Mouse (Mus musculus): ENCODE results near the gene Olfr94. TPM values are rescaled to one million over a fixed set of nuclear protein-coding genes. Genes with fewer than 3 reads are reported as not detected.

The Olfr94 gene
- polyA plus RNA-seq, 1 experiment: not detected

- no peak for DNase-seq
- H3K27ac ChIP-seq (ENCODE audit: control insufficient read depth, insufficient read depth, low read length): no peak overlapping the region
- H3K4me1 ChIP-seq (replicated peaks; ENCODE audit: control insufficient read depth, insufficient read depth, low read length): no peaks in the 10 kb centered on the region
- TF ChIP-seq CTCF (IDR thresholded peaks at IDR 0.05; ENCODE audit: borderline replicate concordance, control insufficient read depth, extremely low read depth, insufficient read depth, low read length, poor library complexity) (no peak), POLR2A (IDR thresholded peaks at IDR 0.05; ENCODE audit: control insufficient read depth, extremely low read depth, insufficient read depth, low read length, poor library complexity) (no peak)
- peaks cover 3% of the 10 kb centered on the region; the same call in 1 of the 2 replicates for H3K27me3 ChIP-seq (ENCODE audit: control insufficient read depth, insufficient read depth, low read length)
- WGBS: 3% methylated on average over 77 of the region's 77 CpGs
- no peak overlapping the region for H3K4me3 ChIP-seq (ENCODE audit: control insufficient read depth, insufficient read depth, low read length)
- H3K36me3 ChIP-seq (ENCODE audit: control insufficient read depth, insufficient read depth, low read length): no peaks in the 10 kb centered on the region
Observed at GRCm38 (mm10) chr17:37196845-37197724, 3.7 kb downstream of the Olfr94 start.

DNA sequence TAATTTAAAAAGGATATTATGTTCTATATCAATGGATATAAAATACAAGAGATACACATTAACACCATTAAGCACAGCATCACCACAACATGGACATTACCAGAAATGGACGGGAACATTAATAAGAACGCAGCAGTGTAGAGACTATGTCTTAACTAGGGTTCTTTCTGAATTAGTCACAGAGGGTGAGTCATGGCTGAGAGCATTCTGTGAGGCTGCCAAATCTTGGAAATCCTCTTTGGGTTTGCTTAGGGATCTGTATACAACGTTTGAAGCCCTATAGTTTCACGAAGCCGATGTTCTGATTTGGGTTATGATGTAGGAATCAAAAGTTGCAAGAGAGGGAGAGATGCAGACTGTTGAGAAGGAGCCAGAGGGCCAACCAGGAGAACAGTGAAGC is 6.0 kb downstream of the Olfr94 start:
- TF ChIP-seq CTCF (IDR thresholded peaks at IDR 0.05; ENCODE audit: borderline replicate concordance, control insufficient read depth, extremely low read depth, insufficient read depth, low read length, poor library complexity): no peak
- no peak for TF ChIP-seq POLR2A (IDR thresholded peaks at IDR 0.05; ENCODE audit: control insufficient read depth, extremely low read depth, insufficient read depth, low read length, poor library complexity)
- Histone ChIP-seq H3K36me3 (ENCODE audit: control insufficient read depth, insufficient read depth, low read length) (no peaks in the 10 kb centered on the region), H3K27ac (ENCODE audit: control insufficient read depth, insufficient read depth, low read length) (no peak overlapping the region), H3K4me1 (replicated peaks; ENCODE audit: control insufficient read depth, insufficient read depth, low read length) (no peaks in the 10 kb centered on the region), H3K27me3 (ENCODE audit: control insufficient read depth, insufficient read depth, low read length) (peaks cover 3% of the 10 kb centered on the region; the same call in 1 of the 2 replicates), H3K4me3 (ENCODE audit: control insufficient read depth, insufficient read depth, low read length) (no peak overlapping the region)
- DNase-seq: no peak
- WGBS: 85% methylated on average over 5 of the region's 5 CpGs

DNA sequence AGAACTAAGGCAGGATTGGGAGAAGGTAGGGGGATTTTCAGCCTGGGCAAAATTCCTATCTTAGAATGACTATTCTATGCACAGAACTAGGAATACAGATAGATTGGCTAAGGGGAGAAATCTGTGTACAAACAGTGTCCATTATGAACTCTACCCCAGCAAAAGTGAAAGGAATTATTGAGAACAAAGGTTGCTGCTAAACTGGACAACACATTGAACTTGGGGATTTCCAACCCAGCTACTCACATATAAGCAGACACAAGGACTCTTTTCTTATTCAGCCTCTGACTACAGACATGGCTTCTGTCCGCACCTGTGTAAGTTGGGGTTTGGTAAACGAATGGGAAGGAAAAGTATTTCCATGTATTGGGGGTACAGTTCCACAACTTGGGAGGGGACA is 7.1 kb downstream of the Olfr94 start, which contains the start of gene Ubd:
Ubd (plus strand) TSS at position 237 of the 400 bp plus-strand sequence.
- H3K27ac ChIP-seq (ENCODE audit: control insufficient read depth, insufficient read depth, low read length): no peak within 1 kb of the TSS
- no peaks in the 10 kb centered on the region for H3K4me1 ChIP-seq (replicated peaks; ENCODE audit: control insufficient read depth, insufficient read depth, low read length)
- no peak within 1 kb of the TSS for H3K4me3 ChIP-seq (ENCODE audit: control insufficient read depth, insufficient read depth, low read length)
- H3K36me3 ChIP-seq (ENCODE audit: control insufficient read depth, insufficient read depth, low read length): no peaks in the 10 kb centered on the region
- 88% methylated on average over 2 of the region's 2 CpGs for WGBS
- TF ChIP-seq POLR2A (IDR thresholded peaks at IDR 0.05; ENCODE audit: control insufficient read depth, extremely low read depth, insufficient read depth, low read length, poor library complexity) (no peak), CTCF (IDR thresholded peaks at IDR 0.05; ENCODE audit: borderline replicate concordance, control insufficient read depth, extremely low read depth, insufficient read depth, low read length, poor library complexity) (no peak)
- H3K27me3 ChIP-seq (ENCODE audit: control insufficient read depth, insufficient read depth, low read length): peaks cover 3% of the 10 kb centered on the region; the same call in 1 of the 2 replicates
- DNase-seq: no peak

DNA sequence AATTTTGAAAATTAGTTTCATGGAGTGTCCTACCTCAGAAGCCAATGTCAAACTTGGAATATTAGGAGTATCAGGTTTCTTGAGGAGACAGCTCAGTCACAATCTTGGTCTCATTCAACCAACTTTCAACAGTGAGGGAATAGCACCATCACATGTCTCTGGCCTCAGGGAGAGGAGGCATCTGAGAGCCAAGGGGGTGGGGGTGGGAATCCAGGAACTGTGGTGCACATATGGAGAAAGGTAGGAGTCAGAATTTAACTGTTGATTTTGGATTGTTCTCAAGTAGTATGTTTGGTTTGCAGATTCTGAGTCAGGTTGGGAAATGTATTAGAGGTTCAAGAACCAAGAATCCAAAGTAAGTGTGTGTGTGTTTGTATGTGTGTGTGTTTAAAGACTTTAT is 7.8 kb downstream of the Olfr94 start:
- Histone ChIP-seq H3K27me3 (ENCODE audit: control insufficient read depth, insufficient read depth, low read length) (peaks cover 3% of the 10 kb centered on the region; the same call in 1 of the 2 replicates), H3K27ac (ENCODE audit: control insufficient read depth, insufficient read depth, low read length) (no peak overlapping the region), H3K4me1 (replicated peaks; ENCODE audit: control insufficient read depth, insufficient read depth, low read length) (no peaks in the 10 kb centered on the region), H3K4me3 (ENCODE audit: control insufficient read depth, insufficient read depth, low read length) (no peak overlapping the region), H3K36me3 (ENCODE audit: control insufficient read depth, insufficient read depth, low read length) (no peaks in the 10 kb centered on the region)
- DNase-seq: no peak
- TF ChIP-seq CTCF (IDR thresholded peaks at IDR 0.05; ENCODE audit: borderline replicate concordance, control insufficient read depth, extremely low read depth, insufficient read depth, low read length, poor library complexity) (no peak), POLR2A (IDR thresholded peaks at IDR 0.05; ENCODE audit: control insufficient read depth, extremely low read depth, insufficient read depth, low read length, poor library complexity) (no peak)

GRCm38 (mm10) chr17:37190711-37191110 is 10.1 kb downstream of the Olfr94 start:
- Histone ChIP-seq H3K4me1 (replicated peaks; ENCODE audit: control insufficient read depth, insufficient read depth, low read length) (no peaks in the 10 kb centered on the region), H3K36me3 (ENCODE audit: control insufficient read depth, insufficient read depth, low read length) (no peaks in the 10 kb centered on the region), H3K27ac (ENCODE audit: control insufficient read depth, insufficient read depth, low read length) (no peak overlapping the region), H3K4me3 (ENCODE audit: control insufficient read depth, insufficient read depth, low read length) (no peak overlapping the region), H3K27me3 (ENCODE audit: control insufficient read depth, insufficient read depth, low read length) (no peaks in the 10 kb centered on the region)
- DNase-seq: no peak
- WGBS: 82% methylated on average over 2 of the region's 2 CpGs
- TF ChIP-seq POLR2A (IDR thresholded peaks at IDR 0.05; ENCODE audit: control insufficient read depth, extremely low read depth, insufficient read depth, low read length, poor library complexity) (no peak), CTCF (IDR thresholded peaks at IDR 0.05; ENCODE audit: borderline replicate concordance, control insufficient read depth, extremely low read depth, insufficient read depth, low read length, poor library complexity) (no peak)

- DNase-seq: no peak
- Histone ChIP-seq H3K27ac (ENCODE audit: control insufficient read depth, insufficient read depth, low read length) (no peak overlapping the region), H3K4me3 (ENCODE audit: control insufficient read depth, insufficient read depth, low read length) (no peak overlapping the region), H3K4me1 (replicated peaks; ENCODE audit: control insufficient read depth, insufficient read depth, low read length) (no peaks in the 10 kb centered on the region), H3K36me3 (ENCODE audit: control insufficient read depth, insufficient read depth, low read length) (no peaks in the 10 kb centered on the region), H3K27me3 (ENCODE audit: control insufficient read depth, insufficient read depth, low read length) (no peaks in the 10 kb centered on the region)
- WGBS: 18% methylated on average over 6 of the region's 6 CpGs
- TF ChIP-seq POLR2A (IDR thresholded peaks at IDR 0.05; ENCODE audit: control insufficient read depth, extremely low read depth, insufficient read depth, low read length, poor library complexity) (no peak), CTCF (IDR thresholded peaks at IDR 0.05; ENCODE audit: borderline replicate concordance, control insufficient read depth, extremely low read depth, insufficient read depth, low read length, poor library complexity) (no peak)
Observed at GRCm38 (mm10) chr17:37185474-37185873, 15.3 kb downstream of the Olfr94 start.

Measured in thymus, adult 2 months (tissue).